Mouse (Mus musculus) spleen, adult 2 months (tissue): ENCODE measurements at regions not wholly inside any gene's neighbourhood (a gene's known extent, or its start where the extent isn't known, plus 50 kb on each side); places are given as distances from the start of the nearest gene placed in this dataset.

Experiments
- CTCF ChIP-seq: fragments of 200-500 bp; IDR thresholded peaks from 2 replicates; pipeline ENCODE4 v1.5.1; 2011; ENCODE audit warnings: mild to moderate bottlenecking, inconsistent platforms; ENCODE audit not compliant: insufficient read depth, insufficient read length, insufficient replicate concordance; ENCODE audit errors: extremely low read depth
- POLR2A ChIP-seq: fragments of 200-500 bp; IDR thresholded peaks from 2 replicates; pipeline ENCODE4 v1.6.1; 2011; ENCODE audit warnings: low read depth, low read length, inconsistent platforms

DNA sequence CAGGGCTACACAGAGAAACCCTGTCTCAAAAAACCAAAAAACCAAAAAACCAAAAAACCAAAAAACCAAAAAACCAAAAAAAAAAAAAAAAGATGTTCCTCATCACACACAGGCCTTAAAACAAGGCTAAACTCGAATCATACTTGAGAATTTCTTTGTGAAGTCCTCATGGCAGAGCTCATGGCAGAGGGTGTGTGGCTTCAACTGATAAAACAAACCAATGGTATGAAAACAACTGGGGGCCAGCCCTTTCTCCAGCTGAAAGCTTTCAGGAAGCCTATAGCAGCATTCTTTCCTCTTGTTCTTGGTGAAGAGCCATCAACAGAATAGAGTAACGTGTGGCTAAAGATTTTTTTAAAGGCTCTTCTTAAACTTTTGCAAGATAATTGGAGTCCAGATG, 369.8 kb upstream of the Adgrl2 start:
- TF ChIP-seq CTCF, result no peak
- TF ChIP-seq POLR2A, result no peak
